Mouse (Mus musculus): ENCODE measurements at regions not wholly inside any gene's neighbourhood (a gene's known extent, or its start where the extent isn't known, plus 50 kb on each side); places are given as distances from the start of the nearest gene placed in this dataset.

- no peak for DNase-seq (ENCODE audit: low spot score in 2 of 2)
Measured at GRCm38 (mm10) chr6:147316140-147316539, 52.2 kb upstream of the Pthlh start.

GRCm38 (mm10) chr6:147315207-147315606, 51.2 kb upstream of the Pthlh start:
- no peak for DNase-seq (ENCODE audit: low spot score in 2 of 2)
